Mouse (Mus musculus): ENCODE results near the gene Ppp1r14c.

DNA sequence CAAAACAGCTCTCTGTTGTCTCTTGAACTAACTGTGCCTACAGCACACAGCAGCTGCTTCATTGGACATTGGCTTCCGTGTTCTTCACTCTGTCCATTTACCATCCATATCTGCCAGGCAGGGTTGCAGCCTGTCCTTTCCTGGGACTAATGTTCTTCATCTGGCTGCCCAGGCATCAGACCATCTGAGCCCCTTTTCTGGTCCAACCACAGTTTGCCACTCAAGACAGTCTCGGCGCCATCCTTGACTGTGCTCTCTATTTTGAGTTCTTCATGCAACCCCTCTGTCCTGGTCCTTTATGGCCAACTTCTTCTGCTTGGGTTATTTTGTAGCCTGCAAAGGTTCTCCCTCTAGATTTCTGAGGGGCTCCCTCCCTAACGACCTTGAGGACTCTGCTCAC, 38.5 kb downstream of the Ppp1r14c start:
- no peak for TF ChIP-seq POLR2A (IDR thresholded peaks at IDR 0.05; ENCODE audit: extremely low read depth, insufficient read depth, low read length)
- TF ChIP-seq CTCF (IDR thresholded peaks at IDR 0.05; ENCODE audit: extremely low read depth, insufficient read depth, low read length), result no peak

Data from cortical plate, adult 2 months (tissue).